Mouse (Mus musculus): Measurements from ENCODE around the gene Otud7b. TPM values are rescaled to one million over a fixed set of nuclear protein-coding genes. Genes with fewer than 3 reads are reported as not detected.

The Otud7b gene
- polyA plus RNA-seq, 1 experiment from 2014 or later: 8.3 TPM

DNA sequence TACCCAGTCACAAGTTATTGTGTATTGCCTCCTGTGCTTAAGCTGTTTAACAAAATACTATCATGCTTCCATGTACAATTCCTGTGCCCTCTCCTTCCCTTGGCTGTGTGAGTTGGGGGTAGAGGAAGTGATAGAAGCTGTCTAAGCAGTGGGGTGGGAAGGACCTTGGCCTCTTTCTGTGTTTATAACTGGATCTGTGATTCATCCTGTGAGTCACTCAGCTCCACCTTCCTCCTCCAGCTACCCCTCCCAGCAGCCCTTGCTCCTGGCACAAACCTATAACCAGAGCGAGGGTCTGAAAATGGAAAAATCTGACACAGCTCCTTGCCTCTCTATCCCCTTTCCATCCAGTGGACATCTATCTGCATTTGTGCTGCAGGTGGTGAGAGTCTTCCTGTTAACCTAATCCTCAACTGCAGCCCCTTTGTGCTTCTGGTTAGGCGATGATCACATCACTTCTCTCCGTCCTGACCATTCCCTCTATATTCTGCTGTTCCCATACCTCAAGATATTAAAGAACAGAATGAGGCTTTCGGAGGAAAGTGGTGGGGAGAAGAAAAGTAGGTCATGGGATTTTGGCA, 56.0 kb downstream of the Otud7b start:
- peak overlapping the region; percentile 95; the same call in 1 of the 2 replicates for H3K4me2 ChIP-seq (replicated peaks)
- no peak overlapping the region for H3K9ac ChIP-seq (replicated peaks)
- H3K9me3 ChIP-seq: no peaks in the 10 kb centered on the region
- no peak overlapping the region for H3K27ac ChIP-seq (replicated peaks)
- 57% methylated on average over 4 of the region's 4 CpGs for WGBS
- no peak for ATAC-seq (replicated peaks)
- no peaks in the 10 kb centered on the region for H3K27me3 ChIP-seq
- H3K4me1 ChIP-seq: peaks cover 20% of the 10 kb centered on the region
- no peak overlapping the region for H3K4me3 ChIP-seq
- H3K36me3 ChIP-seq: peaks cover 3% of the 10 kb centered on the region; the same call in 1 of the 2 replicates

DNA sequence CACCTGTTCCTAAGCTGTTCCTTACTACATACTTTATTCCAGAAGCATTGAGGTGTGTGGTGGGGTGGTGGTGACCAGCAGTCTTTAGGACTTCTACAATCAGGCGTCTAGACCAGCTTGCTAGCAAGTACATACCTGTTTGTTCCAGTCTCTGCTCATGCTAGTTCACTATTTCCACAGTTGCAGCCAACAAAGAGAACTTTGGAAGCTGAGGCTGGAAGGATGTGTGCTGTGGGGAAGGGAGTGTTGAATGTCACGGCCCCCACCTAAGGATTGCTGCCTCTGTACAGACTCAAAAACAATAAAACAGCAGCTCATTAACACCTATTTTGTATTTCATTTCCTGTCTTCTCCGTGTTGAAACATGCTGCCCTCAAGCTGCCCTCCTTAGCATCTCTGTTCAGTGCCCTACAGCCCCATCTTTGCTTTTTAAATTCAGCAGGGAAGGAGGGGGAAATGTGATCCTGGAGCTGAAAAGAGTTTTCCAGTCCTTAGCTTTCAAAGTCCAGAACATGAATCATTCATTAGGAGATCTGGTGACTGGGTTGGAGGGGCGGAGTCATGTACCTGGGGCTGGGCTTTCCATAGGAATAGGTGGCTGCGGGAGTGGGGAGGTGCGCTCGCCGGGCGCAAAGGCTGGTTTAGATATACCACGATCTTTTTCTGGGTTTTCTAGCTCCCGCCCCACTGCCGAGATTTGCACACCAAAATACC, 56.6 kb downstream of the Otud7b start:
- Histone ChIP-seq H3K27ac (replicated peaks) (peak overlapping the region; percentile 51), H3K4me2 (replicated peaks) (peak overlapping the region; percentile 95), H3K4me1 (peaks cover 20% of the 10 kb centered on the region), H3K9me3 (no peaks in the 10 kb centered on the region), H3K27me3 (no peaks in the 10 kb centered on the region), H3K9ac (replicated peaks) (peak overlapping the region; percentile 55), H3K36me3 (no peaks in the 10 kb centered on the region), H3K4me3 (peak overlapping the region; percentile 44)
- ATAC-seq (replicated peaks): peak; percentile 78
- WGBS: under 1% methylated on average over 12 of the region's 12 CpGs

DNA sequence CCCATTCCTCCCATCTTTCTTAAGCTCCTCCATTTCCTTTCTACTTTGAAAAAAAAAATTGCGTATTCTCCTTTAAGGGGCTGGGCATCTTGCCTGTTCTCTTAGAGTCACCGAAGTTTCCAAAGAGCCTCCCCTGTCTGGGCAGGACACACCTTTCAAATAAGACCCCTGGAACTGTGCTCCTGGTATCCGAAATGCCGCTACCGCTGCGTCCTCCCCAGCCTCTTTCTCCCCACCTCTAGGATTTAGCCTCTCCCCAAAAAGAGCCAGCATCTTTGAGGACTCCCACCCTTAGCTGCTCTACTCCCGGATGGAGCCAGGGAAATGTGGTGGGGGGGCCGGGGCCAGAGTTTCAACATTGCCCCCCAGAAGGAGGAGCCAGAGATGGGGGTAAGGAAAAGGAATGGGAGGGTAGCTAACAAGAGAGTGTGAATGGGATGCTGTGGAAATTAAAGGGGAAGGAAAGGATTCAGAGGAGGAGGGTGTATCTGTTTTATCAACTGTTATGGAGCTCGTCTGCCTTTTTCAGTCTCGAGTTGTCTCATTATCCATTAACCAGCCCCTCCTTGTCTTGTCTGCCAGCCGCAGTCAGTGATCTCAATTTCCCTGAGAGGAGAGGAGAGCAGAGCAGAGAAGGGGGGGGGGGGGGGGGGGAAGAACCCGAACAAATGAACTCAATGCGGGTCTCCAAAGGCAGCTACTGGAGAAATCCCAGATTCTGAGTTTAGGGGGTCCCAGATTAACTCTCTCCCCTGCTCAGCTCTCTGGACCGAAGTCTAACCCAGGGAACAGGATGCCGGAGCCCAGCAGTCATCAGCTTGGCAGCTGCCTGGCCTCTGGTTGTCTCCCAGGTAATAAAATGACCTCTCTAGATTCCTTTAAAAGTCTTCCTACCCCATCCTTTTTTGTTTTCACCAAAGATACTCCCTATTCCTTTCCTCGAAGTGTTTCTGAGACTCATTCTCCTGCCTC, 57.8 kb downstream of the Otud7b start, which contains the start of gene Mtmr11:
Gene Mtmr11 (plus strand): TSS at position 136 of the 972 bp plus-strand sequence.
- Histone ChIP-seq H3K9ac (replicated peaks) (peak within 1 kb of the TSS; percentile 55), H3K9me3 (no peaks in the 10 kb centered on the region), H3K4me1 (peaks cover 20% of the 10 kb centered on the region), H3K4me3 (peak within 1 kb of the TSS; percentile 44), H3K36me3 (no peaks in the 10 kb centered on the region), H3K27ac (replicated peaks) (peak within 1 kb of the TSS; percentile 51), H3K27me3 (no peaks in the 10 kb centered on the region), H3K4me2 (replicated peaks) (peak within 1 kb of the TSS; percentile 95)
- ATAC-seq (replicated peaks): peak; percentile 37
- WGBS: 7% methylated on average over 16 of the region's 16 CpGs

DNA sequence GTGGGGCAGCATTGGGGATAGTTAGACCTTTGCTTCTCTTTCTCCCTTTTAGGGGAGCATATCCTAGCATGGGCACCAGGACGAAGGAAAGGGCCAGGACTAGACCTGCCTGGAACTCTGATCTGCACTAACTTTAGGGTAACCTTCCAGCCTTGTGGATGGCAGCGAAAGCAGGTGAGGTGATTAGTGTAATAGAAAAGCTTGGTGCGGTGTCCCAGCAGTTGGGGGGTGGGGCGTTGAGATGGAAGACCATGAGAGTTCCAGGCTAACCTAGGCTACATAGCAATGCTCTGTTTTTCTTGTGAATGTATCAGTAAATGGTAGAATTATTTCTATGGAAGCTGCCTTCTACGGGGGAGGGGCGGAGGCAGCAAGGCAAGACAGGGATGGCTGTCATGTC, 58.7 kb downstream of the Otud7b start:
- Histone ChIP-seq H3K27ac (replicated peaks) (no peak overlapping the region), H3K36me3 (no peaks in the 10 kb centered on the region), H3K4me3 (no peak overlapping the region), H3K9ac (replicated peaks) (no peak overlapping the region), H3K4me2 (replicated peaks) (no peak overlapping the region), H3K27me3 (no peaks in the 10 kb centered on the region), H3K9me3 (no peaks in the 10 kb centered on the region), H3K4me1 (peaks cover 20% of the 10 kb centered on the region)
- no peak for ATAC-seq (replicated peaks)
- whole genome bisulfite sequencing: 85% methylated on average over 6 of the region's 6 CpGs

DNA sequence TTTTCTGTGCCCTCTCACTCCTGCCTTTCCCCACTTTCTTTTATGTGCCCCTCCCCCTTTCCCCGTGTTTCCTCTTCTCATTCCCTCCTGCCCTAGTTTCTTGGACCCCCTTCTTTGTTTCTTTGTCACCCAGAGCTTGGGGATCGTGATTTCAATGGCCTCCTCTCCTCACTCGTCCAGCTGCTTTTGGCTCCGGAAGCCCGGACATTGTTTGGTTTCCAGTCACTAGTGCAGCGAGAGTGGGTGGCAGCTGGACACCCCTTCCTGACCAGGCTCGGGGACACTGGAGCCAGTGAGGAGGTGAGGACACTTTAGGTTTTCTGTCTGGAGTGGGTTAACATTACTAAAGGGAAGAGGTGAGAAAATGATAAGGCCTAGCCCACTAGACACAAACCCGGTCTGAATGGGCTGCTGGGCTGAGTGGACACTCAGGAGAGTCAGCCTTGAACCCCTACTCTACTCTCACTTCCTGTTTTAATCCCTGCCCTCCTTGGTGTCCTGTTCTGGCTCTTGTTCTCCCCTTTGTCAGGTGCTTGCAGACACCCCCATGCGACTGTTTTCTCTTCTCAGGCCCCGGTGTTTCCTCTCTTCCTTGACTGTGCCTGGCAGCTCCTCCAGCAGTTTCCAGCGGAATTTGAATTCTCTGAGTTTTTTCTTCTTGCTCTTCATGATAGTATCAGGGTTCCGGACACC, 64.3 kb downstream of the Otud7b start:
- Histone ChIP-seq H3K4me3 (no peak overlapping the region), H3K4me1 (peaks cover 21% of the 10 kb centered on the region), H3K9ac (replicated peaks) (no peak overlapping the region), H3K4me2 (replicated peaks) (no peak overlapping the region), H3K9me3 (no peaks in the 10 kb centered on the region), H3K27me3 (no peaks in the 10 kb centered on the region), H3K36me3 (no peaks in the 10 kb centered on the region), H3K27ac (replicated peaks) (no peak overlapping the region)
- WGBS: 68% methylated on average over 12 of the region's 12 CpGs
- ATAC-seq (replicated peaks): no peak

DNA sequence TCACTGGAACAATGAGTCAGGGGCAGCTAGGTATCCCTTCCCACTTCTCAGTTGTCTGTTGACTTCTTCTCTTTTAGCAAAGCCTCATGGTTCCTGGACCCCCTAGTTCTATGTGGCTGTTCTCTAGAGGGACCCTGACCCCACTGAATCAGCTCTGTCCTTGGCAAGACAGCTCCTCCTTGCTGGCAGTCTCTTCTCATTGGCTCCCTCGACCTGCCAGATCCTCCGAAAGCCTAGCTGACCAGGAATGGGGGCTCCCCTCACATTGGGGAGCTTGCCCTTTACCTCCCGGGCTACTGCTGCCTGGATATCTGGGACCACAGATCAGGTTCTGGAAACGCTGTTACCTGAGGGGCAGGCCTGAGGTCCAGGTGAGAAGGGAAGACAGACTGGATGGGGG, 65.9 kb downstream of the Otud7b start:
- no peaks in the 10 kb centered on the region for H3K9me3 ChIP-seq
- no peak overlapping the region for H3K27ac ChIP-seq (replicated peaks)
- H3K36me3 ChIP-seq: peaks cover 14% of the 10 kb centered on the region
- H3K4me2 ChIP-seq (replicated peaks): no peak overlapping the region
- no peak for ATAC-seq (replicated peaks)
- WGBS: 91% methylated on average over 4 of the region's 4 CpGs
- H3K9ac ChIP-seq (replicated peaks): no peak overlapping the region
- no peak overlapping the region for H3K4me3 ChIP-seq
- peaks cover 36% of the 10 kb centered on the region for H3K4me1 ChIP-seq
- H3K27me3 ChIP-seq: no peaks in the 10 kb centered on the region

DNA sequence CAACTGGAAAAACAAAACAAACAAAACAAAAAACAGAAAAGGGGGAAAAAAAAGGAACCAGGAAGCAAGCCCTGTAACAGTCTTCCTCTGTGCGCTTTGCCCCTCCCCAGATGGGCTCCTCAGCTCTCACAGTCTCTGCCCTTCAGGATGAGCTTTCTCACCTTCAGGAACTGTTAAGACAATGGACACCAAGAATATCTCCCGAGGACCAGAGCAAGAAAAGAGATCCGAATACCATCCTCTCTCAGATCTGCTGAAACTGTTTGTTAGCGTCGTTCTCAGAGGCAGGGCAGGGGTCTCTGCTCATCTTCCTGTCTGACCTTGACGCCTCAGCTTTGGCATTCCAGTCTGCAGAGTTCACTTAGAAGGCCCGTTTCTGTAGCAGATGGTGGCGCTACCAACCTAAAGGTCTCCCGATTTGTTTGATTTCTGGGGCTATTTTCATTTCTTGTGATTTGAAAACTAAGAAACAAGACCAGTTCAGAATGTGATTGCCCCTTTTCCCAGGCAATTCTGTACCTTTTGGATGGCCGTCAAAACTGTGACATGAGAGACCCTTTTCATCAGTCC, 66.7 kb downstream of the Otud7b start:
- Histone ChIP-seq H3K4me3 (peak overlapping the region; percentile 55), H3K4me2 (replicated peaks) (peak overlapping the region; percentile 66), H3K9ac (replicated peaks) (peak overlapping the region; percentile 86; the same call in 1 of the 2 replicates), H3K27ac (replicated peaks) (peak overlapping the region; percentile 98), H3K36me3 (peaks cover 20% of the 10 kb centered on the region), H3K9me3 (no peaks in the 10 kb centered on the region), H3K4me1 (peaks cover 36% of the 10 kb centered on the region), H3K27me3 (no peaks in the 10 kb centered on the region)
- ATAC-seq (replicated peaks): no peak
- 70% methylated on average over 10 of the region's 10 CpGs for WGBS

DNA sequence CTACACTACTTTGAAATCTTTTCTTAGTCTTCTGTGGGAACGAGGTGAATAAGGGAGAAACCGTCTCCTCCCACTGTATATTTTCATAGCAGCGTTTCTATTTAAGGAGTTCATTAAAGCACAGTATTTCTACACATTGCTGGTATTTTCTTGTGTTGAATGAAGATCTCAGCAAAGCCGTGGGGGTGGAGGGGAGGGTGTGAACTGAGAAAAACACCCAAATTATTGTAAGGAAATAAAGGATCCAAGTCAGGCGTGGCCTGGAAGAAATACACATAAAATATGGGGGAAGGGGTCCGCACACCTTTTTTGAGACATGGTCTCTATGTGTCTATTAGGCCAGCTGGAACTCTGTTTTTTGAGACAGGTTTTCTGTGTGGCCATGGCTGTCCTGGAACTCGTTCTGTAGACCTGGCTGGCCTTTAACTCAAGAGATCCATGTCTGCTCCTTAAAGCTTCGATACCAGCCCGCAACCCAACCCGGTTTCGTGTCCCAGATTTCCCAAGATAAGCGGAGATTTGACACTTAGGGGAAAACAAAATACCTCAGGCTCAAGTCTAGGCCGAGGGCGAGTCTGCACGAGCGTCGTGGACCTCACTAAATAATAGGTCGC, 67.4 kb downstream of the Otud7b start:
- Histone ChIP-seq H3K9me3 (no peaks in the 10 kb centered on the region), H3K4me1 (peaks cover 36% of the 10 kb centered on the region), H3K27me3 (no peaks in the 10 kb centered on the region), H3K4me2 (replicated peaks) (peak overlapping the region; percentile 66), H3K36me3 (peaks cover 26% of the 10 kb centered on the region), H3K4me3 (peak overlapping the region; percentile 55), H3K9ac (replicated peaks) (peak overlapping the region; percentile 86), H3K27ac (replicated peaks) (peak overlapping the region; percentile 98)
- peak; percentile 15 for ATAC-seq (replicated peaks)
- WGBS: 17% methylated on average over 18 of the region's 18 CpGs

DNA sequence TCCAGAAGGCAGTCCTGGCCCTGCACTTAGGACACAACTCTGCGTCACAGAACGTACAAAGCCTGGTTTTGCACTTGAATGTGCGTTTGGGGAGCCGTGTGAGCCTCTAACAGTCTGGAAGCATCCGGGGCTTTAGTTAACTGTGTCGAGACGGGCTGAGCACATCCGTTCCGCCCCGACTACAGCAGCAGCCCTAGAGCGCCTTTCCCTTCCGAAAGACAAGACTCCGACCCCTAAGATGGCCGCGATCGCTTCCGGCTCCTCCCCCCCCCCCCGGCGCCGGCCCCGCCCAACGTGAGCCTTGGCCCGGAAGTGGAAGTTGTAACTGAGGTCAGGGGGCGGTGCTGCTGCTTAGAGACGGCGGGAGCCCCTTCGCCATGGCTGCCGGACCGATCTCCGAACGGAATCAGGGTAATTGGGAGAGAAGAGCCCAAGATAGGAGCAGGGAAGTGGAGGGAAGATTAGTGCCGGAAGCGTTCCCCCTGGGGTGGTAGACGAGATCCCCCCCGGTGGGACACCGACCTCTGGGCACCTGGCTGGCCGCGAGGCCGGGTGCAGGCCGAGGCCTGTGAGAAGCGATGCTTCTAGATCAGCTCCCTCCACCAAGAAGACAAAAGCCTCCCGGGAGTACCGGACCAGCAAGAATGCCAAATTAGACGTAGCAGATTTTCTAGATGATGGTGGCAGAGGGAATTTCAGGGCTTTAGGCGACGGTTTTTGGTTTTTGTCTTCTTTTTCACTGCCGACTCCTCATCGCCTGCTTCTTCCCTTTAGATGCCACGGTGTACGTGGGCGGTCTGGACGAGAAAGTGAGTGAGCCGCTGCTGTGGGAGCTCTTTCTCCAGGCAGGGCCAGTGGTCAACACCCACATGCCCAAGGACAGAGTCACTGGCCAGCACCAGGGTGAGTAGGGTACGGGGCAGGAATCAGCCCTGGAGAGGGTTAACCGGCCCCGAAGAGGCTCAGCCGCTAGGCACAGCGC, 68.2 kb downstream of the Otud7b start, which contains the start of gene Sf3b4:
Gene Sf3b4 (plus strand): TSS at position 136 of the 982 bp plus-strand sequence.
- under 1% methylated on average over 58 of the region's 58 CpGs for WGBS
- peak; percentile 96 for ATAC-seq (replicated peaks)
- Histone ChIP-seq H3K4me2 (replicated peaks) (peak within 1 kb of the TSS; percentile 96), H3K9me3 (no peaks in the 10 kb centered on the region), H3K4me1 (peaks cover 36% of the 10 kb centered on the region), H3K27ac (replicated peaks) (peak within 1 kb of the TSS; percentile 98), H3K9ac (replicated peaks) (peak within 1 kb of the TSS; percentile 86), H3K36me3 (peaks cover 32% of the 10 kb centered on the region), H3K4me3 (peak within 1 kb of the TSS; percentile 55), H3K27me3 (no peaks in the 10 kb centered on the region)

DNA sequence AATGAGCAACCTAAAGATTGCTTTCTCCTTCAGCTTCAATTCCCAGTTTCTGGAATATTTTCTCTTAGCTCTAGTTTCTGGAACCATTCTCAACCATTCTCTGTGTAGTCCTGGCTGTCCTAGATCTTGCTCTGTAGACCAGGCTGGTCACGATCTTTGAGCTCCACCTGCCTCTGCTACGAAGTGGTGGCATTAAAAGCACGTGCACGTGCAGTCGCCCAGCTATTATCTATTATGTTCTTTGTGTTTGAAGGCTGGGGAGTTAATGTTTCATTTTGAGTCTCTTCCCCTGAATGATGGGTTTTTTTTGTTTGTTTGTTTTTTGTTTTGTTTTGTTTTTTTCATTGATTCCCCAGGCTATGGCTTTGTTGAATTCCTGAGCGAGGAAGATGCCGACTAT, 68.9 kb downstream of the Otud7b start:
- peak overlapping the region; percentile 86 for H3K9ac ChIP-seq (replicated peaks)
- peak overlapping the region; percentile 55 for H3K4me3 ChIP-seq
- peaks cover 39% of the 10 kb centered on the region for H3K36me3 ChIP-seq
- H3K4me2 ChIP-seq (replicated peaks): peak overlapping the region; percentile 96
- ATAC-seq (replicated peaks): no peak
- peaks cover 36% of the 10 kb centered on the region for H3K4me1 ChIP-seq
- WGBS: 31% methylated on average over 7 of the region's 7 CpGs
- peak overlapping the region; percentile 98; the same call in 1 of the 2 replicates for H3K27ac ChIP-seq (replicated peaks)
- no peaks in the 10 kb centered on the region for H3K27me3 ChIP-seq
- no peaks in the 10 kb centered on the region for H3K9me3 ChIP-seq

Data from forebrain, embryonic 15.5 days (tissue).